Mouse (Mus musculus) hindbrain, embryonic 11.5 days (tissue): Measurements from ENCODE around the gene 1110059E24Rik. TPM values are rescaled to one million over a fixed set of nuclear protein-coding genes. Genes with fewer than 3 reads are reported as not detected.
"Not testable (repeated sequence)": the region's sequence is repeated elsewhere in the genome, so short reads cannot be mapped to it uniquely, and the experiment has no call there.

Source experiments
- ATAC-seq: fragments of 200-750 bp; cut with Nextera tagmentation; 2 replicates; pipeline ENCODE4 v1.8.0; 2017; ENCODE audit warnings: mild to moderate bottlenecking, moderate TSS enrichment, moderate library complexity; ENCODE audit not compliant: low FRiP score
- DNase-seq: peaks from one replicate; pipeline ENCODE4 v3.0.0-alpha.2; 2015; ENCODE audit warnings: low spot score
- H3K27ac ChIP-seq: fragments of 300-500 bp; sonication (generic); 2 replicates; pipeline ENCODE4 v1.5.1; 2014; ENCODE audit warnings: mild to moderate bottlenecking, low read depth, low read length
- H3K27me3 ChIP-seq: fragments of 300-500 bp; sonication (generic); 2 replicates; pipeline ENCODE4 v1.6.1; 2014; ENCODE audit warnings: mild to moderate bottlenecking, low read length, moderate library complexity, mixed read lengths; ENCODE audit not compliant: control insufficient read depth, insufficient read depth
- H3K36me3 ChIP-seq: fragments of 300-500 bp; sonication (generic); 2 replicates; pipeline ENCODE4 v1.6.1; 2014; ENCODE audit warnings: mild to moderate bottlenecking, low read length, moderate library complexity, mixed read lengths; ENCODE audit not compliant: control insufficient read depth, insufficient read depth
- H3K4me1 ChIP-seq: fragments of 300-500 bp; sonication (generic); replicated peaks from 2 replicates; pipeline ENCODE4 v1.6.1; 2014; ENCODE audit warnings: low read length, mixed read lengths; ENCODE audit not compliant: control insufficient read depth, insufficient read depth
- H3K4me2 ChIP-seq: fragments of 300-500 bp; sonication (generic); replicated peaks from 2 replicates; pipeline ENCODE4 v1.6.1; 2014; ENCODE audit warnings: mild to moderate bottlenecking, low read depth, low read length
- H3K4me3 ChIP-seq: fragments of 300-500 bp; sonication (generic); 2 replicates; pipeline ENCODE4 v1.5.1; 2014; ENCODE audit warnings: low read depth, low read length
- H3K9ac ChIP-seq: fragments of 300-500 bp; sonication (generic); 2 replicates; pipeline ENCODE4 v1.6.1; 2014; ENCODE audit warnings: low read depth, low read length
- H3K9me3 ChIP-seq: fragments of 300-500 bp; sonication (generic); 2 replicates; pipeline ENCODE4 v1.6.1; 2016; ENCODE audit warnings: low read length; ENCODE audit not compliant: control insufficient read depth
- WGBS: fragments of 180-500 bp; shearing (Covaris S2); extraction: QIAGEN DNeasy Blood & Tissue Kit; methylation state at CpG from one replicate; pipeline ENCODE4 v1.1.7; 2014; 5-methylcytosine and 5-hydroxymethylcytosine counted together
- polyA plus RNA-seq: library from polyadenylated mRNA; unstranded; fragments of >200 nt; fragmentation: Nextera tagmentation; extraction: Ambion mirVana; gene quantifications from 2 replicates; pipeline ENCODE4 v1.2.1, GENCODE M21; 2014

1110059E24Rik gene
- polyA plus RNA-seq, 1 experiment from 2014 or later = 74.5 TPM

DNA sequence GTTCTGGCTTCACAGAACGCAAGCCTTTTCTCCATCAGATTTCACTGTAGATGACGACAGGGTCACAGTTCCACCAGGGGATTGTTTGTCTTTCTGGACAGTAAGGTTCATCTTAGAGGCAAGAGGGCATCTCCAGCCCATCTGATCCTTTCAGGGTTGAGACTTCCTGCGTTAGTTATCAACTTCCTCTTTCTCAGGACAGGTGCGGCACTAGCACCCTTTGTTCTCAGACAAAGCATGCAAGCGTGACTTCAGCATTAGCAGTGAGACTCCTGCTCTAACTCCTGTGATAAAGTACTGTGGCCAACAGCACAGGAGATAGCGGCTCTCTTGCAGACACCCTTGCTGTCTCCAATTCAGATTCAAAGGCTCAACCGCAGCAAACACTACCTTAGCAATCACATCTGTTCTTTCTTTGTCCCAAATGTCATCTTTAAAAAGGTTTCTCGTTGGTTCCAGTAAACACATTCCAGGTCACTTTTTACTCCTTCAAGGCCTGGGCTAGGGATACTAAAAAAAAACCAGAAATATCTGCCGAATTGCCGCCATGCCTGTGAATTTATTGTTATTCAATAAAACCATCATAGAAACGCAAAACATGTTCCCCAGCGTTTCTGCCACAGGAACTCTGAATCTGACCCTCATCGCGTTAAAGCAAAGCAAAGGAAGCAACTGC is 22.0 kb downstream of the 1110059E24Rik start:
- Histone ChIP-seq H3K27ac (no peak overlapping the region), H3K4me3 (no peak overlapping the region), H3K27me3 (no peaks in the 10 kb centered on the region), H3K9ac (no peak overlapping the region), H3K4me2 (no peak overlapping the region), H3K36me3 (no peaks in the 10 kb centered on the region), H3K4me1 (no peaks in the 10 kb centered on the region), H3K9me3 (no peaks in the 10 kb centered on the region)
- no peak for DNase-seq
- no peak for ATAC-seq
- 75% methylated on average over 14 of the region's 14 CpGs for WGBS

DNA sequence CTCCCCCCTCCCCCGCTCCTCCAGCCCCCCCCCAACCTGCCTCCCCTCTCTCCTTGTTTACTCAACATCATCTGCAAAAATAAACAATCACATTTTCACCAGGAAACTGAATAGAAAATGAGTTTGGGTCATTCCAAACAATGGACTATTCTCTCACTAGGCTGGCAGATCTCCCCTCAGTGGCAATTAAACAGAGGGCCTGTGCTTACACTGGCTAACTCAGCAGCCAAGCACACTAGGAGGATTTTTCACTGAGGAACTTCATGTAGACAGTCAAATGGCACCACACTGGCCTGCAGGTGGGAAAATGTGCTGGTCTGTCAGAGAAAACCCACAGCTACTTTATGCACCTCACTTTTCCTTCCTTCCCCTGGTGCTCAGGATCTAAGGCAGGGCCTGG is 23.3 kb downstream of the 1110059E24Rik start:
- no peaks in the 10 kb centered on the region for H3K4me1 ChIP-seq
- no peak for ATAC-seq
- 40% methylated on average over 1 of the region's 1 CpGs for WGBS
- H3K4me2 ChIP-seq = no peak overlapping the region
- no peaks in the 10 kb centered on the region for H3K9me3 ChIP-seq
- no peak for DNase-seq
- no peak overlapping the region for H3K4me3 ChIP-seq
- H3K27ac ChIP-seq = no peak overlapping the region
- no peaks in the 10 kb centered on the region for H3K36me3 ChIP-seq
- no peak overlapping the region for H3K9ac ChIP-seq
- no peaks in the 10 kb centered on the region for H3K27me3 ChIP-seq

DNA sequence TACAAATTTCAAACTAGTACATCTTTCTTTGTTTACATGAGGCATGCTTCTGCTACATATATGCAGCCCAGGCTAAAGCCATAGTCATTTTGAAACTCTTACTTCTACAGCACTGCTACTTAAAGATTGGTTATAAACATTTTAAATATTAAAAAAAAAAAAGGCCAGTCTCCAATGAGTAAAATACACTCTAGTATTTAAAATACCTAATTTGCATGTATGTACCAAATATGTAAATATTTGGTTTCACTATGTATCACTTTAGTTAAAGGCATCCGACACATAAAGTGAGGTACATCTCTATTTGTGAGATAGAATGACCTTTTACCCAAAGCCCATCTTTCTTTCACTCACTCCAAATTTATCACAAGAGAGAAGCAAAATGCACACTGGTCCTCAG is 23.7 kb downstream of the 1110059E24Rik start:
- ATAC-seq = no peak
- H3K9ac ChIP-seq = no peak overlapping the region
- H3K27me3 ChIP-seq = no peaks in the 10 kb centered on the region
- no peak overlapping the region for H3K4me2 ChIP-seq
- H3K4me3 ChIP-seq = no peak overlapping the region
- WGBS = 92% methylated on average over 1 of the region's 1 CpGs
- H3K9me3 ChIP-seq = no peaks in the 10 kb centered on the region
- DNase-seq = no peak
- H3K4me1 ChIP-seq = no peaks in the 10 kb centered on the region
- H3K36me3 ChIP-seq = no peaks in the 10 kb centered on the region
- no peak overlapping the region for H3K27ac ChIP-seq

DNA sequence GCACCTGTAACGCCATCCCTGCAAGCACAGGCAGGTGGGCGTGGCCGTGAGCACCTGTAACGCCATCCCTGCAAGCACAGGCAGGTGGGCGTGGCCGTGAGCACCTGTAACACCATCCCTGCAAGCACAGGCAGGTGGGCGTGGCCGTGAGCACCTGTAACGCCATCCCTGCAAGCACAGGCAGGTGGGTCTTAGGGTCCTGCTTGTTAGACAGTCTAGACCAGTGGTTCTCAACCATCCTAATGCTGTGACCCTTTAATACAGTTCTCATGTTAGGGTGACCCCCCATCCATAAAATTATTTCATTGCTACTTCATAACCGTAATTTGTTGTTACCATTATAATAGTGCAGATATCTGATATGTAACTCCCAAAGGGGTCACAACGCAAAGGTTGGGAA is 24.3 kb downstream of the 1110059E24Rik start:
- 64% methylated on average over 9 of the region's 11 CpGs for WGBS
- H3K4me2 ChIP-seq, ATAC-seq, H3K27me3 ChIP-seq, H3K9ac ChIP-seq, H3K9me3 ChIP-seq, H3K27ac ChIP-seq, H3K36me3 ChIP-seq, H3K4me3 ChIP-seq, DNase-seq, H3K4me1 ChIP-seq: not testable (repeated sequence)

DNA sequence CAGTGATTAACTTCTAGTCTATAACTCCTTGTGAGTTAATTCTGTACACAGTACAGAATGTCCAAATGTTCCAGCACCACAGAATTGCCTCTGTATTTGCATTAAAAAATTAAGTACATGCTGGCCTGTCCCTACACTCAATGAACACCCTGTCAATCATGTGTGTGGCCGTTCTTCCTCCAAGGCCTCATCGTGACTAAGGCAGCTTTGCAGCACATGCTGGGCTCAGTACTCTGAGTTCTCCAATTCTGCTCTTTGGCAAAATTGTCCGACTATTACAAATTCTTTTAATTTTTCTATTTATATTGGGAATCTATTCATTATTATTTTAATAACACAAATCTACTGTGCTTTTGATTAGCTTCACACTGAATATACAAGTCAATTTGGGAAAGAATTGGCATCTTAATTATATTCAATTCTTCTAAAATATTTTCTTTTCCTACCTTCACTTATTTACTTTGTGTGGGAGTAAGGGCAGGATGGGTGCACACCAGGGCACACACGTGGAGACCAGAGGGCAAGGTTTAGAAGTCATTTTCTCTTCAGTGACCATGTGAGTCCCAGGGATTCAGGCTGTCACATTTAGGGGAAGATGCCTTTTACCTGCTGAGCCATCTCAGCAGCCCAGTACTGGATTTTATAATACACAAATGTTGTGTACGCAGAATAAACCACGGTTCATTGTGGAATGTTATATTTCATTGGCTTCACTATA is 26.3 kb downstream of the 1110059E24Rik start:
- Histone ChIP-seq H3K9ac (no peak overlapping the region), H3K4me1 (no peaks in the 10 kb centered on the region), H3K36me3 (no peaks in the 10 kb centered on the region), H3K4me3 (no peak overlapping the region), H3K4me2 (no peak overlapping the region), H3K27ac (no peak overlapping the region), H3K27me3 (no peaks in the 10 kb centered on the region), H3K9me3 (no peaks in the 10 kb centered on the region)
- ATAC-seq = no peak
- DNase-seq = no peak
- WGBS = 82% methylated on average over 6 of the region's 6 CpGs

DNA sequence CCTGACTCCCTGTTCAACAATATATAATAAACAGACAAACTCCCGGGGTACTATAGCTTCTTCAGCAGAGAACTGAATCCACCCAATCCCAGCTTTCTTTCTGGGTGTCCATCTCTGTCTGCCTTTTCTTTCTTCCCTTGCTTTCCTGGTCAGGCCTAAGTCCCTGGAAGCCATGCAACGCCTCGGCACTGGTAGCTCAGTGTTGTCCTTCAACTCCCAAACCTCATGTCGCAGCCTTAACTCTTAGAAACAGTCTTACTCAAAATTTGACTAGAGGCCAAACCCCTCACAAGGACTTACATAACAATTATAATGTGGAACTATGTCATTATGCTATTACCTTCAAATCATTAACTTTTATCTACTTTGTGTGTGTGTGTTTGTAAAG is 28.6 kb downstream of the 1110059E24Rik start:
- no peak overlapping the region for H3K4me3 ChIP-seq
- WGBS = 91% methylated on average over 4 of the region's 4 CpGs
- H3K27me3 ChIP-seq = no peaks in the 10 kb centered on the region
- H3K9me3 ChIP-seq = no peaks in the 10 kb centered on the region
- no peak overlapping the region for H3K27ac ChIP-seq
- no peak overlapping the region for H3K9ac ChIP-seq
- H3K4me2 ChIP-seq = no peak overlapping the region
- ATAC-seq = no peak
- H3K4me1 ChIP-seq = no peaks in the 10 kb centered on the region
- DNase-seq = no peak
- H3K36me3 ChIP-seq = no peaks in the 10 kb centered on the region

DNA sequence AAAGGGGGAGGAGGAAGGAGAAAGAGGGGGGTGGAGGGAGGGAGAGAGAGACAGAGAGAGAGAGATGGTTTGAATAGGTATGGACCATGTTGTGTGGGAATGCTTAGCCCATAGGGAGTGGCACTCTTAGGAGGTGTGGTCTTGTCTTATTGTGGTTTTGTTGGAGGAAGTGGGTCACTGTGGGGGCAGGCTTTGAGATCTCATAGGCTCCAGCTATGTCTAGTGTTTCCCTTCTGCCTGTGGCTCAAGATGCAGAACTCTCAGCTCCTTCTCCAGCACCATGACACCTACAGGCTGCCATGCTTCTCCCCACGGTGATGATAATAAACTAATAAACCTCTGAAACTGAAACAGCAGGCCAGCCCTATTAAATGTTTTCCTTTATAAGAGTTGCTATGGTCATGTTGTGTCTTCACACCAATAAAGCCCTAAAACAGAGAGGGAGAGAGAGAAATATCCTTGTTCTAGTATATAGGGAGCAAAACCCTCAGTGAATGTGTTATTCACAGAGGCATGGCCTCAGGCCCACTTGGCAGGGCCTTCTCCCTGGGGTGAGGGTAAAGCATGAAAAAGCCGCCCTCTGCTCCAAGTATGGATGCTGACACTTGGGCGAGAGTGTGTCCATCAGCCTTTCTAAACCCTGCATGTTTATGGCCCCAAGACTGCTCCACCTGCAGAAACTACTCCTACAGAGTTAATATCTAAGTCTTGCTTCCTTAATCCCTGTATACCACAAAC is 29.2 kb downstream of the 1110059E24Rik start:
- no peak overlapping the region for H3K27ac ChIP-seq
- H3K4me2 ChIP-seq = no peak overlapping the region
- 85% methylated on average over 3 of the region's 3 CpGs for WGBS
- H3K9ac ChIP-seq = no peak overlapping the region
- H3K4me1 ChIP-seq = no peaks in the 10 kb centered on the region
- H3K36me3 ChIP-seq = no peaks in the 10 kb centered on the region
- no peak for ATAC-seq
- no peak overlapping the region for H3K4me3 ChIP-seq
- H3K9me3 ChIP-seq = no peaks in the 10 kb centered on the region
- DNase-seq = no peak
- no peaks in the 10 kb centered on the region for H3K27me3 ChIP-seq

DNA sequence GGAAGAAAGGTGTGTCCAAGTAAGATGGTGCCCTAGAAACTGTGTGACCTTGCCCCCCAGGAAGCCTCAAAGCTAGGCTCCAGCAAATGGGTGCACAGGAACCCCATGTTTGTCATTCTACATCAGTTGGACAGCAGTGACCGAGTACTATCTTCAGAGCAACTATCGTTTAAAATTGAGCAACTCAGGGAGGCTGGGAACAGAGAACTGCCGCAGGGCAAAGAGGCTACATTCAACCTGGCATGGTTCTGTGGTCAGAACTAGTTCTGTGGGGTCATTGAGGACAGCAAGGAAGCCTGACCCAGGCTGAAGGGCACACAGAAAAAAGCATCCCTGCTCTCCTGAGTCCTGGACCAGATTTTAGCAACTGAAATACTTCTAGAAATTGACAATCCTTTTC is 37.0 kb downstream of the 1110059E24Rik start:
- WGBS = 92% methylated on average over 3 of the region's 3 CpGs
- Histone ChIP-seq H3K27me3 (no peaks in the 10 kb centered on the region), H3K4me2 (no peak overlapping the region), H3K27ac (no peak overlapping the region), H3K4me1 (no peaks in the 10 kb centered on the region), H3K36me3 (no peaks in the 10 kb centered on the region), H3K4me3 (no peak overlapping the region), H3K9ac (no peak overlapping the region), H3K9me3 (no peaks in the 10 kb centered on the region)
- no peak for ATAC-seq
- DNase-seq = no peak
